Comparison of ENCODE assay signal across 8 mouse cellular contexts in genomic region chr11:70699722-70700556, GRCm38 (mm10). TPM values are rescaled to one million over a fixed set of nuclear protein-coding genes. Genes with fewer than 3 reads are reported as not detected.
A peak's percentile ranks its signal among the peaks of the same experiment; 100 is the strongest.
DNase-seq lines count a peak whose midpoint lies in the region; ATAC-seq and TF ChIP-seq lines count a peak whose summit lies in the region.

TSS of gene Inca1 (minus strand) at chr11:70700155.
TSS of gene Kif1c (plus strand) at chr11:70700548.

- peak; percentile 96 for DNase-seq in A20 (ENCODE audit: low read depth, low spot score)
- DNase-seq in heart, embryonic 10.5 days (ENCODE audit: low spot score) = peak; percentile 94
- peak; percentile 84 for DNase-seq in liver, adult 2 months (ENCODE audit: extremely low read depth, low read depth, low spot score)
- peak; percentile 96 for DNase-seq in splenic B cell, adult 2 months (ENCODE audit: low read depth, low spot score)

- H3K4me2 ChIP-seq in kidney, embryonic 15.5 days = peak within 1 kb of the TSS; percentile 77
- peak within 1 kb of the TSS; percentile 96 for H3K4me2 ChIP-seq in myocyte (ENCODE audit: low read depth)

- H3K9ac ChIP-seq in kidney, embryonic 15.5 days = peak within 1 kb of the TSS; percentile 97
- peak within 1 kb of the TSS; percentile 96 for H3K9ac ChIP-seq in liver, adult 2 months (ENCODE audit: low read depth, low read length)

- ATAC-seq in kidney, embryonic 15.5 days (replicated peaks; ENCODE audit: low FRiP score) = peak; percentile 93

- H3K9me3 ChIP-seq in heart, embryonic 10.5 days = no peaks in the 10 kb centered on the region
- H3K9me3 ChIP-seq in kidney, embryonic 15.5 days (replicated peaks) = no peaks in the 10 kb centered on the region

- H3K4me1 ChIP-seq in bone marrow macrophage, adult 2 months (ENCODE audit: control insufficient read depth, insufficient read depth, low read length) = peaks cover 15% of the 10 kb centered on the region
- H3K4me1 ChIP-seq in embryonic fibroblast, embryonic 13.5 days (ENCODE audit: control insufficient read depth, insufficient read depth, low read length) = no peaks in the 10 kb centered on the region
- H3K4me1 ChIP-seq in heart, embryonic 10.5 days = peaks cover 37% of the 10 kb centered on the region
- H3K4me1 ChIP-seq in kidney, embryonic 15.5 days = peaks cover 26% of the 10 kb centered on the region
- peaks cover 16% of the 10 kb centered on the region for H3K4me1 ChIP-seq in liver, adult 2 months (ENCODE audit: control insufficient read depth, insufficient read depth, low read length)

- peak within 1 kb of the TSS; percentile 92 for H3ac ChIP-seq in myocyte (ENCODE audit: control insufficient read depth, insufficient read length)

- no peak for TF ChIP-seq POLR2A in bone marrow macrophage, adult 2 months (IDR thresholded peaks at IDR 0.05; ENCODE audit: borderline replicate concordance, low read depth, low read length)
- peak; percentile 94 for TF ChIP-seq POLR2A in embryonic fibroblast, embryonic 13.5 days (IDR thresholded peaks at IDR 0.05; ENCODE audit: low read depth, low read length)
- TF ChIP-seq POLR2A in liver, adult 2 months (IDR thresholded peaks at IDR 0.05; ENCODE audit: extremely low read depth, insufficient read depth, low read length) = peak; percentile 96
- peak; percentile 86 for TF ChIP-seq POLR2A in myocyte (IDR thresholded peaks at IDR 0.05; ENCODE audit: insufficient read length, low read depth)

- WGBS in heart, embryonic 10.5 days = 1% methylated on average over 68 of the region's 69 CpGs
- WGBS in kidney, embryonic 15.5 days = under 1% methylated on average over 62 of the region's 69 CpGs
- under 1% methylated on average over 69 of the region's 69 CpGs for WGBS in liver, adult 2 months

- H3K4me3 ChIP-seq in bone marrow macrophage, adult 2 months (ENCODE audit: insufficient read depth, low read length) = peak within 1 kb of the TSS; percentile 86
- H3K4me3 ChIP-seq in embryonic fibroblast, embryonic 13.5 days (ENCODE audit: insufficient read depth, low read length) = peak within 1 kb of the TSS; percentile 81
- peak within 1 kb of the TSS; percentile 79 for H3K4me3 ChIP-seq in heart, embryonic 10.5 days
- peak within 1 kb of the TSS; percentile 96 for H3K4me3 ChIP-seq in kidney, embryonic 15.5 days (replicated peaks)
- peak within 1 kb of the TSS; percentile 85 for H3K4me3 ChIP-seq in liver, adult 2 months (ENCODE audit: insufficient read depth, low read depth, low read length)
- H3K4me3 ChIP-seq in myocyte = peak within 1 kb of the TSS; percentile 96

- H3K79me2 ChIP-seq in liver, adult 2 months (ENCODE audit: control insufficient read depth, insufficient read depth, low read length) = peaks cover 17% of the 10 kb centered on the region
- peaks cover 28% of the 10 kb centered on the region for H3K79me2 ChIP-seq in myocyte (ENCODE audit: control insufficient read depth, insufficient read depth)

- H3K36me3 ChIP-seq in heart, embryonic 10.5 days = peaks cover 26% of the 10 kb centered on the region
- H3K36me3 ChIP-seq in kidney, embryonic 15.5 days = peaks cover 20% of the 10 kb centered on the region
- H3K36me3 ChIP-seq in liver, adult 2 months (ENCODE audit: control insufficient read depth, insufficient read depth, low read length) = peaks cover 10% of the 10 kb centered on the region
- H3K36me3 ChIP-seq in myocyte (ENCODE audit: control insufficient read depth, insufficient read depth) = peaks cover 18% of the 10 kb centered on the region
- H3K36me3 ChIP-seq in splenic B cell, adult 2 months (ENCODE audit: control insufficient read depth, insufficient read depth, low read length, poor library complexity, severe bottlenecking) = peaks cover 1% of the 10 kb centered on the region; the same call in 1 of the 2 replicates

- TF ChIP-seq CTCF in bone marrow macrophage, adult 2 months (IDR thresholded peaks at IDR 0.05; ENCODE audit: low read depth, low read length) = no peak
- TF ChIP-seq CTCF in embryonic fibroblast, embryonic 13.5 days (IDR thresholded peaks at IDR 0.05; ENCODE audit: borderline replicate concordance, insufficient read depth, low read length) = no peak
- no peak for TF ChIP-seq CTCF in liver, adult 2 months (IDR thresholded peaks at IDR 0.05; ENCODE audit: low read depth, low read length)

- H3K27ac ChIP-seq in bone marrow macrophage, adult 2 months (ENCODE audit: insufficient read depth, low read depth, low read length) = peak within 1 kb of the TSS; percentile 90
- peak within 1 kb of the TSS; percentile 99 for H3K27ac ChIP-seq in embryonic fibroblast, embryonic 13.5 days (ENCODE audit: insufficient read depth, low read length)
- peak within 1 kb of the TSS; percentile 99 for H3K27ac ChIP-seq in heart, embryonic 10.5 days
- H3K27ac ChIP-seq in kidney, embryonic 15.5 days = peak within 1 kb of the TSS; percentile 98
- peak within 1 kb of the TSS; percentile 98 for H3K27ac ChIP-seq in liver, adult 2 months (replicated peaks; ENCODE audit: insufficient read depth, low read depth, low read length)

- no peaks in the 10 kb centered on the region for H3K27me3 ChIP-seq in heart, embryonic 10.5 days (ENCODE audit: insufficient read depth, poor library complexity, severe bottlenecking)
- H3K27me3 ChIP-seq in kidney, embryonic 15.5 days = no peaks in the 10 kb centered on the region
- H3K27me3 ChIP-seq in liver, adult 2 months (ENCODE audit: control insufficient read depth, insufficient read depth, low read length) = no peaks in the 10 kb centered on the region
- no peaks in the 10 kb centered on the region for H3K27me3 ChIP-seq in myocyte (ENCODE audit: control insufficient read depth, insufficient read depth, insufficient read length)
- no peaks in the 10 kb centered on the region for H3K27me3 ChIP-seq in splenic B cell, adult 2 months (ENCODE audit: control insufficient read depth, insufficient read depth, low read length, poor library complexity, severe bottlenecking)

TF ChIP-seq in myocyte, 11 proteins besides CTCF, POLR2A, EP300 and RAD21:
- TF ChIP-seq POLR2AphosphoS2 (IDR thresholded peaks at IDR 0.05; ENCODE audit: insufficient read length, low read depth) (peak; percentile 98), TCF3 (IDR thresholded peaks at IDR 0.05; ENCODE audit: insufficient read length, low read depth) (no peak)

RNA-seq across cellular contexts. Expression of gene Inca1, which starts in this region (rescaled TPM):
- polyA plus RNA-seq in bone marrow macrophage, adult 2 months (2012; ENCODE audit: insufficient read depth, insufficient read length, missing spikeins) = 1.7 TPM in 1 of 2 replicates, not detected in the other
- polyA plus RNA-seq in embryonic fibroblast, embryonic 13.5 days (2011; ENCODE audit: insufficient read length, low read depth, missing spikeins) = 1.2 and 2.4 TPM in 2 replicates
- polyA plus RNA-seq in heart, embryonic 10.5 days (2016; fragmentation: Nextera tagmentation; extraction: Ambion mirVana) = 1.6 and 2.4 TPM in 2 replicates
- 1.2 and 2.3 TPM in 2 replicates for polyA plus RNA-seq in kidney, embryonic 15.5 days (2015; fragmentation: Nextera tagmentation; extraction: Ambion mirVana)
- 14.1 and 18.4 TPM in 2 replicates for total RNA-seq in liver, adult 2 months (2014; rRNA removed)
- 19.5 and 29.9 TPM in 2 replicates for polyA plus RNA-seq in liver, adult 2 months (2012; rRNA removed)
- polyA plus RNA-seq in myocyte (2012; fragmentation: generic; extraction: Trizol) = 1.1 TPM

RNA-seq across cellular contexts. Expression of gene Kif1c, which starts in this region (rescaled TPM):
- polyA plus RNA-seq in bone marrow macrophage, adult 2 months (2012; ENCODE audit: insufficient read depth, insufficient read length, missing spikeins) = 56.2 and 57.9 TPM in 2 replicates
- 88.5 and 112 TPM in 2 replicates for polyA plus RNA-seq in embryonic fibroblast, embryonic 13.5 days (2011; ENCODE audit: insufficient read length, low read depth, missing spikeins)
- polyA plus RNA-seq in heart, embryonic 10.5 days (2016; fragmentation: Nextera tagmentation; extraction: Ambion mirVana) = 2.1 and 2.6 TPM in 2 replicates
- polyA plus RNA-seq in kidney, embryonic 15.5 days (2015; fragmentation: Nextera tagmentation; extraction: Ambion mirVana) = 3.5 and 3.6 TPM in 2 replicates
- 50.8 and 60.9 TPM in 2 replicates for total RNA-seq in liver, adult 2 months (2014; rRNA removed)
- polyA plus RNA-seq in liver, adult 2 months (2012; rRNA removed) = 75.6 and 93.7 TPM in 2 replicates
- polyA plus RNA-seq in myocyte (2012; fragmentation: generic; extraction: Trizol) = 96.3 TPM

Comparison
In these comparisons a context has a peak if more than half of its experiments do, and no peak if none do; other contexts are left out.
1. Peak in every context shown above with its lines: DNase-seq, ATAC-seq, H3K4me3 ChIP-seq and H3K27ac ChIP-seq.
2. RNA of gene Kif1c (polyA plus RNA-seq): 96.3 TPM in myocyte (single experiment), 88.5 to 112 TPM in embryonic fibroblast, embryonic 13.5 days, 75.6 to 93.7 TPM in liver, adult 2 months and 56.2 to 57.9 TPM in bone marrow macrophage, adult 2 months; 3.5 to 3.6 TPM in kidney, embryonic 15.5 days and 2.1 to 2.6 TPM in heart, embryonic 10.5 days; every median in the first group is over 10 times any median in the second.